Mouse (Mus musculus) heart, adult 2 months (tissue): ENCODE measurements around the gene Car10.

Experiments
- CTCF ChIP-seq: fragments of 200-600 bp; IDR thresholded peaks from 2 replicates; pipeline ENCODE4 v1.8.1; 2022; ENCODE audit warnings: antibody characterized with exemption, mild to moderate bottlenecking, moderate library complexity
- EP300 ChIP-seq: fragments of 200-500 bp; IDR thresholded peaks from 2 replicates; pipeline ENCODE4 v1.6.1; 2011; ENCODE audit warnings: low read depth, low read length, control low read depth; ENCODE audit not compliant: insufficient read depth
- POLR2A ChIP-seq: fragments of 200-500 bp; IDR thresholded peaks from 2 replicates; pipeline ENCODE4 v1.6.1; 2011; ENCODE audit warnings: mild to moderate bottlenecking, low read depth, low read length, control low read depth; ENCODE audit not compliant: insufficient read depth

- no peak for TF ChIP-seq POLR2A
- no peak for TF ChIP-seq CTCF
- TF ChIP-seq EP300: no peak
Observed at GRCm38 (mm10) chr11:93559118-93559517, 461.3 kb downstream of the Car10 start.
